Mouse (Mus musculus) G1E (cell line): ENCODE results near the gene Mad1l1. TPM values are rescaled to one million over a fixed set of nuclear protein-coding genes. Genes with fewer than 3 reads are reported as not detected.

Source experiments
- ATAC-seq: 2 replicates; pipeline ENCODE4 v1.8.0; 2016; ENCODE audit warnings: mild to moderate bottlenecking; ENCODE audit not compliant: insufficient number of reproducible peaks, poor library complexity, low FRiP score, severe bottlenecking; ENCODE audit errors: extremely low read depth
- DNase-seq: peaks from one replicate; pipeline ENCODE4 v3.0.0; 2012; ENCODE audit warnings: low spot score
- H3K27me3 ChIP-seq: 2 replicates; pipeline ENCODE4 v1.6.1; 2012; ENCODE audit warnings: mild to moderate bottlenecking, low read length, inconsistent platforms; ENCODE audit not compliant: insufficient read depth
- H3K36me3 ChIP-seq: replicated peaks from 2 replicates; pipeline ENCODE3; 2012; ENCODE audit warnings: mild to moderate bottlenecking, inconsistent platforms
- H3K4me1 ChIP-seq: 2 replicates; pipeline ENCODE4 v1.6.1; 2012; ENCODE audit warnings: low read depth, low read length, inconsistent platforms, mixed read lengths; ENCODE audit not compliant: insufficient read depth
- H3K4me3 ChIP-seq: 2 replicates; pipeline ENCODE4 v1.5.1; 2012; ENCODE audit warnings: low read depth, mild to moderate bottlenecking, inconsistent platforms, low read length, moderate library complexity, mixed read lengths
- H3K9me3 ChIP-seq: replicated peaks from 2 replicates; pipeline ENCODE4 v1.6.1; 2012; ENCODE audit warnings: inconsistent platforms
- CTCF ChIP-seq: IDR thresholded peaks from 2 replicates; pipeline ENCODE4 v1.5.1; 2012; ENCODE audit warnings: low read depth, low read length, inconsistent platforms, mixed read lengths
- GATA1 ChIP-seq: IDR thresholded peaks from 2 replicates; pipeline ENCODE4 v1.6.1; 2012; ENCODE audit warnings: borderline replicate concordance, low read length, inconsistent platforms, mixed read lengths
- GATA2 ChIP-seq: IDR thresholded peaks from 2 replicates; pipeline ENCODE4 v1.6.1; 2012; ENCODE audit warnings: low read depth, low read length, inconsistent platforms, borderline replicate concordance
- POLR2AphosphoS5 ChIP-seq: IDR thresholded peaks from 2 replicates; pipeline ENCODE4 v1.6.1; 2012; ENCODE audit warnings: low read depth, low read length, inconsistent platforms; ENCODE audit not compliant: insufficient replicate concordance
- TAL1 ChIP-seq: conservative IDR thresholded peaks from 2 replicates; pipeline ENCODE4 v1.6.1; 2012; ENCODE audit warnings: low read depth, low read length, inconsistent platforms, mixed read lengths
- polyA plus RNA-seq: library from polyadenylated mRNA; stranded (reverse); fragments of >175 nt; gene quantifications from 2 replicates; pipeline ENCODE4 v1.2.3, GENCODE M21; 2012
- total RNA-seq, 2 experiments: library from RNA; stranded (forward) in 1 of 2; stranded (reverse) in 1 of 2; fragments of 200-1000 nt in 1 of 2; fragments of >200 nt in 1 of 2; fragmentation: Nextera tagmentation in 1 of 2; gene quantifications; 2 replicates each; pipeline ENCODE4 v1.2.3; 2014 to 2017

Gene Mad1l1
- total and polyA plus RNA-seq, 3 experiments: 28.0 to 45.9 (median 28.9) TPM

- peaks cover 87% of the 10 kb centered on the region for H3K36me3 ChIP-seq
- no peaks in the 10 kb centered on the region for H3K4me1 ChIP-seq
- H3K9me3 ChIP-seq: no peaks in the 10 kb centered on the region
- TF ChIP-seq GATA1 (no peak), POLR2AphosphoS5 (no peak), CTCF (no peak)
- no peaks in the 10 kb centered on the region for H3K27me3 ChIP-seq
- DNase-seq (no peak), ATAC-seq (no peak)
- no peak overlapping the region for H3K4me3 ChIP-seq
Observed at GRCm38 (mm10) chr5:140052405-140052804, 268.9 kb downstream of the Mad1l1 start.

- ATAC-seq (no peak), DNase-seq (no peak)
- H3K36me3 ChIP-seq: peaks cover 88% of the 10 kb centered on the region
- H3K4me1 ChIP-seq: no peaks in the 10 kb centered on the region
- H3K4me3 ChIP-seq: no peak overlapping the region
- TF ChIP-seq POLR2AphosphoS5 (no peak), GATA1 (no peak), GATA2 (no peak), CTCF (no peak), TAL1 (no peak)
- no peaks in the 10 kb centered on the region for H3K27me3 ChIP-seq
- no peaks in the 10 kb centered on the region for H3K9me3 ChIP-seq
Observed at GRCm38 (mm10) chr5:140045453-140045852, 275.9 kb downstream of the Mad1l1 start.

- ATAC-seq (no peak), DNase-seq (no peak)
- Histone ChIP-seq H3K4me1 (no peaks in the 10 kb centered on the region), H3K9me3 (no peaks in the 10 kb centered on the region), H3K4me3 (no peak overlapping the region), H3K36me3 (peaks cover 89% of the 10 kb centered on the region), H3K27me3 (no peaks in the 10 kb centered on the region)
- TF ChIP-seq GATA1: no peak
Observed at GRCm38 (mm10) chr5:140043002-140043401, 278.4 kb downstream of the Mad1l1 start.

GRCm38 (mm10) chr5:140042002-140042611, 279.2 kb downstream of the Mad1l1 start:
- H3K36me3 ChIP-seq: peaks cover 89% of the 10 kb centered on the region
- H3K27me3 ChIP-seq: no peaks in the 10 kb centered on the region
- no peaks in the 10 kb centered on the region for H3K9me3 ChIP-seq
- TF ChIP-seq TAL1: no peak
- TF ChIP-seq GATA2: no peak
- TF ChIP-seq GATA1: no peak
- no peak for TF ChIP-seq CTCF
- TF ChIP-seq POLR2AphosphoS5: no peak
- no peak overlapping the region for H3K4me3 ChIP-seq
- DNase-seq (no peak), ATAC-seq (no peak)
- no peaks in the 10 kb centered on the region for H3K4me1 ChIP-seq

- no peaks in the 10 kb centered on the region for H3K27me3 ChIP-seq
- ATAC-seq (no peak), DNase-seq (no peak)
- peaks cover 89% of the 10 kb centered on the region for H3K36me3 ChIP-seq
- TF ChIP-seq GATA1: no peak
- H3K4me3 ChIP-seq: no peak overlapping the region
- H3K9me3 ChIP-seq: no peaks in the 10 kb centered on the region
- peaks cover 3% of the 10 kb centered on the region; the same call in 1 of the 2 replicates for H3K4me1 ChIP-seq
Observed at GRCm38 (mm10) chr5:140041055-140041454, 280.3 kb downstream of the Mad1l1 start.

GRCm38 (mm10) chr5:140037587-140038233, 283.6 kb downstream of the Mad1l1 start:
- Histone ChIP-seq H3K4me3 (no peak overlapping the region), H3K4me1 (peaks cover 30% of the 10 kb centered on the region), H3K27me3 (no peaks in the 10 kb centered on the region), H3K36me3 (peaks cover 89% of the 10 kb centered on the region), H3K9me3 (no peaks in the 10 kb centered on the region)
- no peak for ATAC-seq
- no peak for DNase-seq
- no peak for TF ChIP-seq CTCF
- TF ChIP-seq POLR2AphosphoS5: no peak
- TF ChIP-seq TAL1: no peak
- TF ChIP-seq GATA1: no peak
- no peak for TF ChIP-seq GATA2

- no peak for ATAC-seq
- peaks cover 85% of the 10 kb centered on the region for H3K36me3 ChIP-seq
- no peaks in the 10 kb centered on the region for H3K27me3 ChIP-seq
- peaks cover 30% of the 10 kb centered on the region for H3K4me1 ChIP-seq
- TF ChIP-seq TAL1 (no peak), GATA2 (no peak), GATA1 (no peak), CTCF (no peak), POLR2AphosphoS5 (no peak)
- no peak overlapping the region for H3K4me3 ChIP-seq
- no peak for DNase-seq
- H3K9me3 ChIP-seq: no peaks in the 10 kb centered on the region
Observed at GRCm38 (mm10) chr5:140035641-140036040, 285.7 kb downstream of the Mad1l1 start.
